Mouse (Mus musculus) liver, embryonic 14.5 days (tissue): ENCODE data around the gene Poc5.

Experiments
- CTCF ChIP-seq: IDR thresholded peaks from 2 replicates; pipeline ENCODE4 v1.5.1; 2016; ENCODE audit warnings: antibody characterized with exemption, low read depth, control low read depth
- EP300 ChIP-seq: IDR thresholded peaks from 2 replicates; pipeline ENCODE4 v1.6.1; 2016; ENCODE audit warnings: antibody characterized with exemption, low read depth

DNA sequence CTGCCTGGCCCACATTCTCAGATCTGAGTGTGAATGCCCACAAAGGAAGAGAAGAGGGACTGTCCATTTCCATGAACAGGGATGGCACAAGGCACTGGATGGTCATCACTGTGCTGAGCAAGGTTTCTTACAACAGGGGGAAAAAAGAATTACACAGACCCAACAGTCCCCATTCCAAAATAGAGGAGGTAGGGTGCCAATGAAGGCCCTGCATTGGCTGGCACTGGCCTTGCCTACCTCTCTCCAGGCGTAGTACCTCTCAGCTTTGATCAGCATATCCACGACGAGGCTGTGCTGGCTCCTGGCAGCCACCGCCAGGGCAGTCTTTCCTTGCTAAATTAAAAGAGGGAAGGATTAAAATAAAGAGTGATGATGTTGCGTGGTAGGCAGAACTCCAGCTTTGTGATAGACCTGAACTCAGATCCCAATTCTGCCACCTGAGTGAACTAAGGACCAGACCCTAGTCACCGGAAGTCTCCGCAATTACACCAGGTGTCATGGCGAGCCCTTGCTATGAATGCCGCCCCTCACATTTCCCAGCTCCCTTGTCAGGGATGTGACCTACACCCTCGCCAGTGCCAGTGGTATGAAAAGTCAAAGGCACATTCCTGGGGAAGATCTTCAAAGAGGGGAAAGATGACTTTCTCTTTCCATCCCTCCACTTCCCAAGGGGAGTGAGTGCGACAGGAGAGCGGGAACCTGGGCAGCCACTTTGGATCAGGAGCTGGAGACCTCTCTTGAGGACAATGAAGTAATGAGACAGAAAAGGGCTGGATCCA, 36.6 kb downstream of the Poc5 start:
- TF ChIP-seq CTCF (no peak), EP300 (no peak)
